Mouse (Mus musculus): ENCODE data around the gene Fgfr2. TPM values are rescaled to one million over a fixed set of nuclear protein-coding genes. Genes with fewer than 3 reads are reported as not detected.

Fgfr2 gene
- polyA plus RNA-seq, 1 experiment from 2014 or later: 121 TPM

GRCm38 (mm10) chr7:132056565-132056964 lies 1066.6 kb downstream of the Fgfr2 start:
- H3K27me3 ChIP-seq: no peaks in the 10 kb centered on the region
- H3K27ac ChIP-seq: no peak overlapping the region
- H3K9ac ChIP-seq: no peak overlapping the region
- no peak overlapping the region for H3K4me2 ChIP-seq (replicated peaks)
- no peak for ATAC-seq (ENCODE audit: insufficient number of reproducible peaks, insufficient read depth, low FRiP score, low TSS enrichment)
- H3K4me3 ChIP-seq: no peak overlapping the region
- H3K36me3 ChIP-seq: no peaks in the 10 kb centered on the region
- no peaks in the 10 kb centered on the region for H3K4me1 ChIP-seq
- H3K9me3 ChIP-seq: no peaks in the 10 kb centered on the region
- WGBS: 77% methylated on average over 7 of the region's 7 CpGs

- H3K27me3 ChIP-seq: no peaks in the 10 kb centered on the region
- 0 out of 2 replicates have a peak, but pooled peaks cover 4% of the 10 kb centered on the region for H3K4me1 ChIP-seq
- no peak for ATAC-seq (ENCODE audit: insufficient number of reproducible peaks, insufficient read depth, low FRiP score, low TSS enrichment)
- H3K4me2 ChIP-seq (replicated peaks): no peak overlapping the region
- WGBS: 37% methylated on average over 4 of the region's 4 CpGs
- H3K27ac ChIP-seq: no peak overlapping the region
- no peaks in the 10 kb centered on the region for H3K36me3 ChIP-seq
- no peak overlapping the region for H3K4me3 ChIP-seq
- no peaks in the 10 kb centered on the region for H3K9me3 ChIP-seq
- H3K9ac ChIP-seq: no peak overlapping the region
These were observed 1076.5 kb downstream of the Fgfr2 start for GRCm38 (mm10) chr7:132046662-132047061.

GRCm38 (mm10) chr7:132031940-132032531 lies 1091.1 kb downstream of the Fgfr2 start:
- ATAC-seq (ENCODE audit: insufficient number of reproducible peaks, insufficient read depth, low FRiP score, low TSS enrichment): no peak
- Histone ChIP-seq H3K4me2 (replicated peaks) (no peak overlapping the region), H3K27me3 (no peaks in the 10 kb centered on the region), H3K36me3 (no peaks in the 10 kb centered on the region), H3K9me3 (no peaks in the 10 kb centered on the region), H3K4me3 (no peak overlapping the region), H3K27ac (no peak overlapping the region), H3K4me1 (peaks cover 14% of the 10 kb centered on the region; the same call in 1 of the 2 replicates), H3K9ac (no peak overlapping the region)
- 61% methylated on average over 6 of the region's 6 CpGs for WGBS

GRCm38 (mm10) chr7:132026671-132027070 lies 1096.5 kb downstream of the Fgfr2 start:
- WGBS: 69% methylated on average over 6 of the region's 6 CpGs
- Histone ChIP-seq H3K27ac (no peak overlapping the region), H3K27me3 (no peaks in the 10 kb centered on the region), H3K36me3 (no peaks in the 10 kb centered on the region), H3K9ac (no peak overlapping the region), H3K4me2 (replicated peaks) (no peak overlapping the region), H3K9me3 (no peaks in the 10 kb centered on the region), H3K4me1 (no peaks in the 10 kb centered on the region), H3K4me3 (no peak overlapping the region)
- no peak for ATAC-seq (ENCODE audit: insufficient number of reproducible peaks, insufficient read depth, low FRiP score, low TSS enrichment)

- H3K36me3 ChIP-seq: no peaks in the 10 kb centered on the region
- H3K27me3 ChIP-seq: no peaks in the 10 kb centered on the region
- no peak overlapping the region for H3K27ac ChIP-seq
- no peak overlapping the region for H3K4me2 ChIP-seq (replicated peaks)
- no peak overlapping the region for H3K4me3 ChIP-seq
- H3K4me1 ChIP-seq: no peaks in the 10 kb centered on the region
- H3K9me3 ChIP-seq: no peaks in the 10 kb centered on the region
- no peak overlapping the region for H3K9ac ChIP-seq
- no peak for ATAC-seq (ENCODE audit: insufficient number of reproducible peaks, insufficient read depth, low FRiP score, low TSS enrichment)
- 54% methylated on average over 6 of the region's 6 CpGs for WGBS
These were observed 1097.6 kb downstream of the Fgfr2 start for GRCm38 (mm10) chr7:132025591-132025990.

- WGBS: 66% methylated on average over 3 of the region's 3 CpGs
- ATAC-seq (ENCODE audit: insufficient number of reproducible peaks, insufficient read depth, low FRiP score, low TSS enrichment): no peak
- no peaks in the 10 kb centered on the region for H3K9me3 ChIP-seq
These were observed 1107.2 kb downstream of the Fgfr2 start for GRCm38 (mm10) chr7:132015933-132016332.

GRCm38 (mm10) chr7:132015193-132015592 lies 1108.0 kb downstream of the Fgfr2 start:
- no peaks in the 10 kb centered on the region for H3K27me3 ChIP-seq
- H3K4me2 ChIP-seq (replicated peaks): no peak overlapping the region
- ATAC-seq (ENCODE audit: insufficient number of reproducible peaks, insufficient read depth, low FRiP score, low TSS enrichment): no peak
- no peak overlapping the region for H3K4me3 ChIP-seq
- 3% methylated on average over 3 of the region's 3 CpGs for WGBS
- no peak overlapping the region for H3K9ac ChIP-seq
- no peaks in the 10 kb centered on the region for H3K9me3 ChIP-seq
- no peaks in the 10 kb centered on the region for H3K4me1 ChIP-seq
- H3K27ac ChIP-seq: no peak overlapping the region
- no peaks in the 10 kb centered on the region for H3K36me3 ChIP-seq

More at GRCm38 (mm10) chr7:132015933-132016332, 1107.2 kb downstream of the Fgfr2 start:
- H3K9ac ChIP-seq: no peak overlapping the region
- no peak overlapping the region for H3K27ac ChIP-seq
- H3K27me3 ChIP-seq: no peaks in the 10 kb centered on the region
- no peaks in the 10 kb centered on the region for H3K36me3 ChIP-seq
- no peak overlapping the region for H3K4me2 ChIP-seq (replicated peaks)
- no peaks in the 10 kb centered on the region for H3K4me1 ChIP-seq
- no peak overlapping the region for H3K4me3 ChIP-seq

GRCm38 (mm10) chr7:132013970-132014369 lies 1109.2 kb downstream of the Fgfr2 start:
- H3K36me3 ChIP-seq: no peaks in the 10 kb centered on the region
- no peak overlapping the region for H3K4me2 ChIP-seq (replicated peaks)
- no peak overlapping the region for H3K4me3 ChIP-seq
- no peaks in the 10 kb centered on the region for H3K27me3 ChIP-seq
- ATAC-seq (ENCODE audit: insufficient number of reproducible peaks, insufficient read depth, low FRiP score, low TSS enrichment): no peak
- WGBS: 78% methylated on average over 5 of the region's 5 CpGs
- no peak overlapping the region for H3K9ac ChIP-seq
- no peaks in the 10 kb centered on the region for H3K4me1 ChIP-seq
- no peaks in the 10 kb centered on the region for H3K9me3 ChIP-seq
- no peak overlapping the region for H3K27ac ChIP-seq

- H3K9me3 ChIP-seq: no peaks in the 10 kb centered on the region
- H3K4me3 ChIP-seq: no peak overlapping the region
- no peak for ATAC-seq (ENCODE audit: insufficient number of reproducible peaks, insufficient read depth, low FRiP score, low TSS enrichment)
- H3K9ac ChIP-seq: no peak overlapping the region
- H3K27ac ChIP-seq: no peak overlapping the region
- no peaks in the 10 kb centered on the region for H3K4me1 ChIP-seq
- H3K27me3 ChIP-seq: no peaks in the 10 kb centered on the region
- H3K4me2 ChIP-seq (replicated peaks): no peak overlapping the region
- no peaks in the 10 kb centered on the region for H3K36me3 ChIP-seq
- WGBS: 30% methylated on average over 1 of the region's 1 CpGs
These were observed 1110.0 kb downstream of the Fgfr2 start for GRCm38 (mm10) chr7:132012969-132013679.

- 71% methylated on average over 7 of the region's 7 CpGs for WGBS
These were observed 1114.1 kb downstream of the Fgfr2 start for GRCm38 (mm10) chr7:132009002-132009401.

GRCm38 (mm10) chr7:132005996-132006696 lies 1117.0 kb downstream of the Fgfr2 start:
- Histone ChIP-seq H3K9ac (no peak overlapping the region), H3K27me3 (no peaks in the 10 kb centered on the region), H3K9me3 (no peaks in the 10 kb centered on the region), H3K4me2 (replicated peaks) (no peak overlapping the region), H3K36me3 (no peaks in the 10 kb centered on the region), H3K27ac (no peak overlapping the region), H3K4me3 (no peak overlapping the region), H3K4me1 (no peaks in the 10 kb centered on the region)
- ATAC-seq (ENCODE audit: insufficient number of reproducible peaks, insufficient read depth, low FRiP score, low TSS enrichment): no peak
- WGBS: 61% methylated on average over 14 of the region's 14 CpGs

More at GRCm38 (mm10) chr7:132009002-132009401, 1114.1 kb downstream of the Fgfr2 start:
- ATAC-seq (ENCODE audit: insufficient number of reproducible peaks, insufficient read depth, low FRiP score, low TSS enrichment): no peak
- Histone ChIP-seq H3K4me1 (no peaks in the 10 kb centered on the region), H3K9ac (no peak overlapping the region), H3K36me3 (no peaks in the 10 kb centered on the region), H3K4me3 (no peak overlapping the region), H3K27ac (no peak overlapping the region), H3K4me2 (replicated peaks) (no peak overlapping the region), H3K9me3 (no peaks in the 10 kb centered on the region), H3K27me3 (no peaks in the 10 kb centered on the region)

- no peak overlapping the region for H3K4me2 ChIP-seq (replicated peaks)
- no peak overlapping the region for H3K4me3 ChIP-seq
- no peak overlapping the region for H3K27ac ChIP-seq
- no peaks in the 10 kb centered on the region for H3K4me1 ChIP-seq
- no peak overlapping the region for H3K9ac ChIP-seq
- no peaks in the 10 kb centered on the region for H3K36me3 ChIP-seq
- no peaks in the 10 kb centered on the region for H3K27me3 ChIP-seq
- 74% methylated on average over 3 of the region's 3 CpGs for WGBS
- no peaks in the 10 kb centered on the region for H3K9me3 ChIP-seq
- ATAC-seq (ENCODE audit: insufficient number of reproducible peaks, insufficient read depth, low FRiP score, low TSS enrichment): no peak
These were observed 1130.3 kb downstream of the Fgfr2 start for GRCm38 (mm10) chr7:131992873-131993272.

Measured in embryonic facial prominence, embryonic 12.5 days (tissue).